Mouse (Mus musculus): ENCODE measurements around the gene Neurl4. TPM values are rescaled to one million over a fixed set of nuclear protein-coding genes. Genes with fewer than 3 reads are reported as not detected.

Neurl4 gene
- 67.0 and 76.7 TPM in 2 replicates for polyA plus RNA-seq (2012; rRNA removed)

GRCm38 (mm10) chr11:69900471-69901405, at the start of gene Neurl4, which contains the start of gene 2810408A11Rik:
Gene Neurl4 (plus strand): TSS chr11:69901072.
Gene 2810408A11Rik (minus strand): TSS chr11:69900987.

GRCm38 (mm10) chr11:69858113-69858998, 42.5 kb upstream of the Neurl4 start, which contains the start of gene Tnk1:
Gene Tnk1 (minus strand): TSS chr11:69858730.

GRCm38 (mm10) chr11:69877878-69878277, 23.0 kb upstream of the Neurl4 start, which contains the start of gene Tmem95:
Gene Tmem95 (minus strand): TSS chr11:69878018.

GRCm38 (mm10) chr11:69880853-69881603, 19.8 kb upstream of the Neurl4 start, which contains the start of gene Kctd11:
Gene Kctd11 (minus strand): TSS chr11:69881406.

GRCm38 (mm10) chr11:69895291-69895690, 5.6 kb upstream of the Neurl4 start, which contains the start of gene Acap1:
Gene Acap1 (minus strand): TSS chr11:69895539.

GRCm38 (mm10) chr11:69913554-69914371, 12.9 kb downstream of the Neurl4 start, which contains the start of gene Gps2:
Gene Gps2 (plus strand): TSS chr11:69913888.

GRCm38 (mm10) chr11:69921114-69922011, 20.5 kb downstream of the Neurl4 start, which contains the start of gene Eif5a:
Gene Eif5a (minus strand): TSS chr11:69921958.

GRCm38 (mm10) chr11:69935137-69935879, 34.4 kb downstream of the Neurl4 start, which contains the start of gene Ybx2:
Gene Ybx2 (plus strand): TSS chr11:69935796.

GRCm38 (mm10) chr11:69948066-69948762, 47.3 kb downstream of the Neurl4 start, which contains the start of gene Slc2a4:
Gene Slc2a4 (minus strand): TSS chr11:69948188.

Other genes with a start within 250 kb of the Neurl4 start
- gene Sox15, start 245.8 kb upstream of the Neurl4 start, polyA plus RNA-seq (2012; rRNA removed), result 1.7 and 2.1 TPM in 2 replicates
- 95.9 and 115 TPM in 2 replicates for gene Mpdu1, start 238.4 kb upstream of the Neurl4 start, polyA plus RNA-seq (2012; rRNA removed)
- gene Cd68, start 234.9 kb upstream of the Neurl4 start, polyA plus RNA-seq (2012; rRNA removed), result 38.2 and 52.8 TPM in 2 replicates
- 252 and 395 TPM in 2 replicates for gene Eif4a1, start 228.6 kb upstream of the Neurl4 start, polyA plus RNA-seq (2012; rRNA removed)
- 57.7 and 67.2 TPM in 2 replicates for gene Senp3, start 219.0 kb upstream of the Neurl4 start, polyA plus RNA-seq (2012; rRNA removed)
- gene Tnfsf13, start 215.3 kb upstream of the Neurl4 start, polyA plus RNA-seq (2012; rRNA removed), result 5.2 and 8.0 TPM in 2 replicates
- gene Tnfsf12, start 205.2 kb upstream of the Neurl4 start, polyA plus RNA-seq (2012; rRNA removed), result 59.3 and 71.8 TPM in 2 replicates
- gene Tnfsfm13, start 205.0 kb upstream of the Neurl4 start, polyA plus RNA-seq (2012; rRNA removed), result 12.8 and 20.4 TPM in 2 replicates
- gene Polr2a, start 142.4 kb upstream of the Neurl4 start, polyA plus RNA-seq (2012; rRNA removed), result 17.8 and 29.7 TPM in 2 replicates
- 1.3 and 1.5 TPM in 2 replicates for gene Slc35g3, start 139.1 kb upstream of the Neurl4 start, polyA plus RNA-seq (2012; rRNA removed)
- gene Zbtb4, start 135.2 kb upstream of the Neurl4 start, polyA plus RNA-seq (2012; rRNA removed), result 48.6 and 69.0 TPM in 2 replicates
- gene Chrnb1, start 105.1 kb upstream of the Neurl4 start, polyA plus RNA-seq (2012; rRNA removed), result 9.5 and 12.9 TPM in 2 replicates
- 7.8 and 8.5 TPM in 2 replicates for gene Fgf11, start 99.2 kb upstream of the Neurl4 start, polyA plus RNA-seq (2012; rRNA removed)
- 7.3 and 9.6 TPM in 2 replicates for gene Tmem102, start 95.4 kb upstream of the Neurl4 start, polyA plus RNA-seq (2012; rRNA removed)
- gene Gm39566, start 85.8 kb upstream of the Neurl4 start, polyA plus RNA-seq (2012; rRNA removed), result not detected in 2 replicates
- not detected in 2 replicates for gene Spem2, start 82.6 kb upstream of the Neurl4 start, polyA plus RNA-seq (2012; rRNA removed)
- gene Spem1, start 78.9 kb upstream of the Neurl4 start, polyA plus RNA-seq (2012; rRNA removed), result 0.26 and 0.50 TPM in 2 replicates
- gene Nlgn2, start 63.3 kb upstream of the Neurl4 start, polyA plus RNA-seq (2012; rRNA removed), result 79.8 and 101 TPM in 2 replicates
- gene Tmem256, start 62.6 kb upstream of the Neurl4 start, polyA plus RNA-seq (2012; rRNA removed), result 120 and 177 TPM in 2 replicates
- gene Plscr3, start 54.7 kb upstream of the Neurl4 start, polyA plus RNA-seq (2012; rRNA removed), result 145 and 168 TPM in 2 replicates
- gene Tnk1, start 42.3 kb upstream of the Neurl4 start, polyA plus RNA-seq (2012; rRNA removed), result 5.2 and 6.0 TPM in 2 replicates
- gene Tmem95, start 23.1 kb upstream of the Neurl4 start, polyA plus RNA-seq (2012; rRNA removed), result not detected in 2 replicates
- 9.6 and 10.4 TPM in 2 replicates for gene Kctd11, start 19.7 kb upstream of the Neurl4 start, polyA plus RNA-seq (2012; rRNA removed)
- 1.4 and 1.8 TPM in 2 replicates for gene Acap1, start 5.5 kb upstream of the Neurl4 start, polyA plus RNA-seq (2012; rRNA removed)
- gene 2810408A11Rik, start 85 bp upstream of the Neurl4 start, polyA plus RNA-seq (2012; rRNA removed), result 1.5 TPM in 2 replicates
- 83.1 and 141 TPM in 2 replicates for gene Gps2, start 12.8 kb downstream of the Neurl4 start, polyA plus RNA-seq (2012; rRNA removed)
- 359 and 447 TPM in 2 replicates for gene Eif5a, start 20.9 kb downstream of the Neurl4 start, polyA plus RNA-seq (2012; rRNA removed)
- gene Ybx2, start 34.7 kb downstream of the Neurl4 start, polyA plus RNA-seq (2012; rRNA removed), result 21.2 and 30.0 TPM in 2 replicates
- gene Slc2a4, start 47.1 kb downstream of the Neurl4 start, polyA plus RNA-seq (2012; rRNA removed), result 51.0 and 53.2 TPM in 2 replicates
- gene Cldn7, start 63.7 kb downstream of the Neurl4 start, polyA plus RNA-seq (2012; rRNA removed), result 32.6 and 38.7 TPM in 2 replicates
- gene Ctdnep1, start 80.1 kb downstream of the Neurl4 start, polyA plus RNA-seq (2012; rRNA removed), result 99.3 and 120 TPM in 2 replicates
- 60.0 and 74.1 TPM in 2 replicates for gene Elp5, start 81.4 kb downstream of the Neurl4 start, polyA plus RNA-seq (2012; rRNA removed)
- gene Gabarap, start 90.1 kb downstream of the Neurl4 start, polyA plus RNA-seq (2012; rRNA removed), result 406 and 430 TPM in 2 replicates
- gene Phf23, start 94.7 kb downstream of the Neurl4 start, polyA plus RNA-seq (2012; rRNA removed), result 18.6 and 19.8 TPM in 2 replicates
- 30.5 and 32.6 TPM in 2 replicates for gene Dvl2, start 99.5 kb downstream of the Neurl4 start, polyA plus RNA-seq (2012; rRNA removed)
- gene Acadvl, start 114.3 kb downstream of the Neurl4 start, polyA plus RNA-seq (2012; rRNA removed), result 70.9 and 79.8 TPM in 2 replicates
- 35.0 and 35.2 TPM in 2 replicates for gene Dlg4, start 115.9 kb downstream of the Neurl4 start, polyA plus RNA-seq (2012; rRNA removed)
- gene Asgr1, start 153.0 kb downstream of the Neurl4 start, polyA plus RNA-seq (2012; rRNA removed), result 4.9 and 5.0 TPM in 2 replicates
- 2.4 and 2.6 TPM in 2 replicates for gene Asgr2, start 191.6 kb downstream of the Neurl4 start, polyA plus RNA-seq (2012; rRNA removed)
- 6.0 and 6.3 TPM in 2 replicates for gene Mgl2, start 229.3 kb downstream of the Neurl4 start, polyA plus RNA-seq (2012; rRNA removed)